14 mouse cellular contexts compared by ENCODE assay signal in the genomic region with DNA sequence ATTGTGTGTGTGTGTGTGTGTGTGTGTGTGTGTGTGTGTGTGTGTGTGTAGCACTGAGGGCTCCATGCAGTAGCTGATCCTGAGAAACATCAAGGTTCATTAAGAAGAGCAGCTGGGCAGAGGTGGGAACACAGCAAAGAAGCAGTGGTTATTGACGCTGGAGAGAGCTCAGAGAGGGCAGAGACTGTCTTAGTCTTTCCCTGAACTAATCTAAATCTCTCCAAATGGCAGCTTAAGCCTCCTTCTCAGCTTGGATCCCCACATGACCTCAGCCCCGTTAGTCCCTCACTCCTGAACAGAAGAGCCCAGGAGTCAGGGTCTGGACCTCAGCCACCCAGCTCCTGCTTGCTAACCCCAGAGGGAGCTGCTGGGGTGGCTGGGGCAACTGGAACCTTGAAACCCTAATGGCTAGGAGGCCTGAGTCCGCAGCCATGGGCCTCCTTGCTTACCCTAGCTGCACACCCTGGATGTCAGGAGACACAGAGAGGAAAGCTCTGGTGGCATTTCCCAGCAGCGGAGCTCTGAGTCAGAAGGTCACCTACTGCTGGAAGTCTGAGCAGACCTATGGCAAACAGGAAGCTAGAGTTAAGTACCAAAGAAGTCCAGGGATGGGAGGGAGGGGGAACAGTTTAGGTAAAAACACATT. TPM values are rescaled to one million over a fixed set of nuclear protein-coding genes. Genes with fewer than 3 reads are reported as not detected.
A peak's percentile ranks its signal among the peaks of the same experiment; 100 is the strongest.
DNase-seq lines count a peak whose midpoint lies in the region; ATAC-seq lines count a peak whose summit lies in the region.
"Had no signal": no experiment of that assay in that cellular context is flagged by ENCODE, and none has a peak within 500 bp of the region (broad histone marks: within the 10 kb centered on the region; RNA-seq: fewer than 3 reads in every experiment).

No protein-coding gene starts in this region.

- H3K36me3 ChIP-seq in heart, embryonic 10.5 days = no peaks in the 10 kb centered on the region
- no peaks in the 10 kb centered on the region for H3K36me3 ChIP-seq in heart, embryonic 11.5 days (ENCODE audit: control insufficient read depth, insufficient read depth, low read length)
- H3K36me3 ChIP-seq in liver, embryonic 12.5 days = no peaks in the 10 kb centered on the region
- no peaks in the 10 kb centered on the region for H3K36me3 ChIP-seq in limb, embryonic 10.5 days
- H3K36me3 ChIP-seq: embryonic facial prominence, embryonic 15.5 days had no signal

- no peaks in the 10 kb centered on the region for H3K9me3 ChIP-seq in heart, embryonic 10.5 days
- no peaks in the 10 kb centered on the region for H3K9me3 ChIP-seq in heart, embryonic 11.5 days (replicated peaks; ENCODE audit: control insufficient read depth, low read length)
- H3K9me3 ChIP-seq in liver, embryonic 12.5 days (replicated peaks) = no peaks in the 10 kb centered on the region
- no peaks in the 10 kb centered on the region for H3K9me3 ChIP-seq in limb, embryonic 10.5 days (replicated peaks)
- H3K9me3 ChIP-seq: embryonic facial prominence, embryonic 15.5 days had no signal

- 42% methylated on average over 4 of the region's 4 CpGs for WGBS in heart, embryonic 10.5 days
- WGBS in heart, embryonic 11.5 days (ENCODE audit: insufficient replicate concordance) = 35% methylated on average over 4 of the region's 4 CpGs
- WGBS in liver, embryonic 12.5 days (ENCODE audit: insufficient replicate concordance) = 58% methylated on average over 4 of the region's 4 CpGs
- 46% methylated on average over 4 of the region's 4 CpGs for WGBS in limb, embryonic 10.5 days

- ATAC-seq in heart, embryonic 11.5 days (replicated peaks; ENCODE audit: insufficient number of reproducible peaks, low FRiP score, low TSS enrichment) = no peak
- ATAC-seq in liver, embryonic 12.5 days = no peak
- no peak for ATAC-seq in cerebellum, adult (ENCODE audit: insufficient number of reproducible peaks, low FRiP score, low TSS enrichment)
- ATAC-seq: midbrain, embryonic 16.5 days had no signal

- H3K27ac ChIP-seq in heart, embryonic 10.5 days = peak overlapping the region; percentile 65
- H3K27ac ChIP-seq in heart, embryonic 11.5 days (ENCODE audit: low read depth, low read length) = no peak overlapping the region
- H3K27ac ChIP-seq in liver, embryonic 12.5 days = peak overlapping the region; percentile 46
- H3K27ac ChIP-seq in limb, embryonic 10.5 days = peak overlapping the region; percentile 93

- H3K4me1 ChIP-seq in heart, embryonic 10.5 days = peaks cover 83% of the 10 kb centered on the region
- peaks cover 66% of the 10 kb centered on the region for H3K4me1 ChIP-seq in heart, embryonic 11.5 days (ENCODE audit: control insufficient read depth, insufficient read depth, low read length)
- H3K4me1 ChIP-seq in liver, embryonic 12.5 days = peaks cover 88% of the 10 kb centered on the region
- H3K4me1 ChIP-seq in limb, embryonic 10.5 days = peaks cover 75% of the 10 kb centered on the region

- H3K9ac ChIP-seq in heart, embryonic 11.5 days (ENCODE audit: low read depth, low read length) = no peak overlapping the region
- H3K9ac ChIP-seq in liver, embryonic 12.5 days = no peak overlapping the region
- H3K9ac ChIP-seq: embryonic facial prominence, embryonic 15.5 days had no signal

- H3K27me3 ChIP-seq in heart, embryonic 10.5 days (ENCODE audit: insufficient read depth, poor library complexity, severe bottlenecking) = peaks cover 10% of the 10 kb centered on the region
- H3K27me3 ChIP-seq in heart, embryonic 11.5 days (ENCODE audit: control insufficient read depth, insufficient read depth, low read length) = no peaks in the 10 kb centered on the region
- peaks cover 10% of the 10 kb centered on the region for H3K27me3 ChIP-seq in liver, embryonic 12.5 days (replicated peaks)
- H3K27me3 ChIP-seq in limb, embryonic 10.5 days (ENCODE audit: low read depth, poor library complexity, severe bottlenecking) = peaks cover 10% of the 10 kb centered on the region; the same call in 1 of the 2 replicates
- H3K27me3 ChIP-seq: embryonic facial prominence, embryonic 15.5 days had no signal

- H3K4me3 ChIP-seq in heart, embryonic 10.5 days = no peak overlapping the region
- H3K4me3 ChIP-seq in heart, embryonic 11.5 days (ENCODE audit: low read depth, low read length) = no peak overlapping the region
- no peak overlapping the region for H3K4me3 ChIP-seq in liver, embryonic 12.5 days
- H3K4me3 ChIP-seq in limb, embryonic 10.5 days = no peak overlapping the region
- H3K4me3 ChIP-seq: embryonic facial prominence, embryonic 15.5 days had no signal

- H3K4me2 ChIP-seq in heart, embryonic 11.5 days = no peak overlapping the region
- H3K4me2 ChIP-seq in liver, embryonic 12.5 days = no peak overlapping the region
- H3K4me2 ChIP-seq: embryonic facial prominence, embryonic 15.5 days had no signal

- no peak for DNase-seq in heart, embryonic 10.5 days (ENCODE audit: low spot score)
- DNase-seq in liver = no peak
- DNase-seq in adrenal gland, postnatal 25 days = peak; percentile 30
- no peak for DNase-seq in limb, embryonic 10.5 days (ENCODE audit: low spot score)
- no peak for DNase-seq in spleen, postnatal 36 days (ENCODE audit: low spot score in 2 of 2)
- DNase-seq: cerebellum, postnatal 25 days; heart, adult 18-20 months; kidney, adult 11 months; thymus, postnatal 36 days had no signal

RNA-seq across cellular contexts. Expression of a gene that starts 2.1 kb away (rescaled TPM):
- 4.6 and 5.4 TPM in 2 replicates for polyA plus RNA-seq in heart, embryonic 10.5 days (2016; fragmentation: Nextera tagmentation; extraction: Ambion mirVana)
- 3.9 TPM in 2 replicates for polyA plus RNA-seq in heart, embryonic 11.5 days (2014; fragmentation: Nextera tagmentation; extraction: Ambion mirVana)
- polyA plus RNA-seq in liver, embryonic 12.5 days (2016; fragmentation: Nextera tagmentation; extraction: Ambion mirVana) = 2.9 and 3.6 TPM in 2 replicates
- total RNA-seq in adrenal gland, postnatal 25 days (2021) = 3.2 and 4.6 TPM in 2 replicates
- 7.2 and 10.9 TPM in 2 replicates for polyA plus RNA-seq in limb, embryonic 10.5 days (2016; fragmentation: Nextera tagmentation; extraction: Ambion mirVana)
